Mouse (Mus musculus) thymus, postnatal 14 days (tissue): ENCODE data around the gene Dnm3.

Source experiments
- DNase-seq: peaks from one replicate; pipeline ENCODE4 v3.0.0; 2021

Dnm3 gene

GRCm38 (mm10) chr1:162156873-162157272 lies 321.0 kb downstream of the Dnm3 start:
- no peak for DNase-seq

- no peak for DNase-seq
Observed at GRCm38 (mm10) chr1:162155546-162155945, 322.3 kb downstream of the Dnm3 start.

GRCm38 (mm10) chr1:162153118-162153517 lies 324.7 kb downstream of the Dnm3 start:
- no peak for DNase-seq

GRCm38 (mm10) chr1:162149730-162150129 lies 328.1 kb downstream of the Dnm3 start:
- DNase-seq, result no peak

- no peak for DNase-seq
Observed at GRCm38 (mm10) chr1:162147554-162147953, 330.3 kb downstream of the Dnm3 start.

GRCm38 (mm10) chr1:162145748-162146147 lies 332.1 kb downstream of the Dnm3 start:
- DNase-seq, result no peak

GRCm38 (mm10) chr1:162144992-162145391 lies 332.8 kb downstream of the Dnm3 start:
- no peak for DNase-seq

- no peak for DNase-seq
Observed at GRCm38 (mm10) chr1:162143974-162144912, 333.6 kb downstream of the Dnm3 start.

GRCm38 (mm10) chr1:162142285-162142684 lies 335.5 kb downstream of the Dnm3 start:
- DNase-seq, result no peak

- DNase-seq, result no peak
Observed at GRCm38 (mm10) chr1:162136328-162136727, 341.5 kb downstream of the Dnm3 start.

GRCm38 (mm10) chr1:162135451-162136213 lies 342.2 kb downstream of the Dnm3 start:
- no peak for DNase-seq

- no peak for DNase-seq
Observed at GRCm38 (mm10) chr1:162134651-162135066, 343.2 kb downstream of the Dnm3 start.

GRCm38 (mm10) chr1:162132908-162133641 lies 344.8 kb downstream of the Dnm3 start:
- no peak for DNase-seq

GRCm38 (mm10) chr1:162126856-162127792 lies 350.7 kb downstream of the Dnm3 start:
- DNase-seq, result no peak

GRCm38 (mm10) chr1:162124396-162124795 lies 353.4 kb downstream of the Dnm3 start:
- DNase-seq, result no peak

- no peak for DNase-seq
Observed at GRCm38 (mm10) chr1:162121441-162122200, 356.2 kb downstream of the Dnm3 start.

GRCm38 (mm10) chr1:162109437-162109813 lies 368.4 kb downstream of the Dnm3 start:
- DNase-seq, result no peak

- no peak for DNase-seq
Observed at GRCm38 (mm10) chr1:162108726-162109436, 369.0 kb downstream of the Dnm3 start.

GRCm38 (mm10) chr1:162108181-162108671 lies 369.6 kb downstream of the Dnm3 start:
- no peak for DNase-seq

GRCm38 (mm10) chr1:162107011-162107606 lies 370.7 kb downstream of the Dnm3 start:
- no peak for DNase-seq
